Mouse (Mus musculus) embryonic facial prominence, embryonic 14.5 days (tissue): ENCODE results near the gene Nptxr. TPM values are rescaled to one million over a fixed set of nuclear protein-coding genes. Genes with fewer than 3 reads are reported as not detected.

ENCODE experiments used
- ATAC-seq: fragments of 200-750 bp; cut with Nextera tagmentation; 2 replicates; pipeline ENCODE4 v1.8.0; 2017; ENCODE audit warnings: low read depth, moderate number of reproducible peaks, moderate TSS enrichment
- DNase-seq: peaks from one replicate; pipeline ENCODE4 v3.0.0-alpha.2; 2015; ENCODE audit warnings: low spot score
- H3K27ac ChIP-seq: fragments of 300-500 bp; sonication (generic); replicated peaks from 2 replicates; pipeline ENCODE4 v1.5.1; 2014; ENCODE audit warnings: low read depth, mild to moderate bottlenecking, low read length, moderate library complexity
- H3K27me3 ChIP-seq: fragments of 300-500 bp; sonication (generic); replicated peaks from 2 replicates; pipeline ENCODE4 v1.6.1; 2014; ENCODE audit warnings: low read length; ENCODE audit not compliant: control insufficient read depth, insufficient read depth
- H3K36me3 ChIP-seq: fragments of 300-500 bp; sonication (generic); 2 replicates; pipeline ENCODE4 v1.6.1; 2014; ENCODE audit warnings: low read length, mixed read lengths; ENCODE audit not compliant: control insufficient read depth, insufficient read depth
- H3K4me1 ChIP-seq: fragments of 300-500 bp; sonication (generic); 2 replicates; pipeline ENCODE4 v1.6.1; 2014; ENCODE audit warnings: antibody characterized with exemption, low read length; ENCODE audit not compliant: control insufficient read depth, insufficient read depth
- H3K4me2 ChIP-seq: fragments of 300-500 bp; sonication (generic); 2 replicates; pipeline ENCODE4 v1.6.1; 2014; ENCODE audit warnings: low read depth, mild to moderate bottlenecking, low read length, moderate library complexity, mixed read lengths
- H3K4me3 ChIP-seq: fragments of 300-500 bp; sonication (generic); 2 replicates; pipeline ENCODE4 v1.5.1; 2014; ENCODE audit warnings: low read depth, mild to moderate bottlenecking, low read length
- H3K9ac ChIP-seq: fragments of 300-500 bp; sonication (generic); 2 replicates; pipeline ENCODE4 v1.6.1; 2014; ENCODE audit warnings: low read depth, mild to moderate bottlenecking, low read length, moderate library complexity, mixed read lengths
- H3K9me3 ChIP-seq: fragments of 300-500 bp; sonication (generic); 2 replicates; pipeline ENCODE4 v1.6.1; 2016; ENCODE audit warnings: low read length; ENCODE audit not compliant: control insufficient read depth
- WGBS: fragments of 180-500 bp; shearing (Covaris S2); extraction: QIAGEN DNeasy Blood & Tissue Kit; methylation state at CpG from one replicate; pipeline ENCODE4 v1.1.7; 2014; 5-methylcytosine and 5-hydroxymethylcytosine counted together
- polyA plus RNA-seq: library from polyadenylated mRNA; unstranded; fragments of >200 nt; fragmentation: Nextera tagmentation; extraction: Ambion mirVana; gene quantifications from 2 replicates; pipeline ENCODE4 v1.2.1, GENCODE M21; 2014

Gene Nptxr
- polyA plus RNA-seq, 1 experiment from 2014 or later: 3.2 TPM

DNA sequence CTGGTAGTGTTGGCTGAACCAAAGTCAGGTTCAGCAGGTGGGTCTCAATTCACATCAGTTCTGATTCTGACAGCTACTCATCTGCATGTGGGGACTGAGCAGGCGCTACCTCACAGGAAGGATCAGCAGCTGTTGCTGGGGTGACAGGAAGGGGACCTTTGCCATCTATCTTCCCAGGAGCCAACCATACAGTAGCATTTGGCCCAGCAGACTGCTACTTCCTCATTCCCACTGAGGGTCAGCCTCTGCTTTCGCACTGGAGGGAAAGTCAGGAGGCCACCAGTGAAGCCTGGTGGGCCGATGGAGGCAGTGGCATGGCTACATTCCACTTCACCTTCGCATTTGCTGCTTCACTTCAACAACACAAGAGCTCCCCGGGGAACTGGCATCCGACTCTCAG is 36.3 kb downstream of the Nptxr start:
- Histone ChIP-seq H3K9ac (no peak overlapping the region), H3K27ac (no peak overlapping the region), H3K36me3 (peaks cover 14% of the 10 kb centered on the region; the same call in 1 of the 2 replicates), H3K27me3 (no peaks in the 10 kb centered on the region), H3K9me3 (no peaks in the 10 kb centered on the region), H3K4me3 (no peak overlapping the region), H3K4me1 (peaks cover 1% of the 10 kb centered on the region; the same call in 1 of the 2 replicates), H3K4me2 (no peak overlapping the region)
- DNase-seq (no peak), ATAC-seq (no peak)
- 70% methylated on average over 6 of the region's 6 CpGs for WGBS

DNA sequence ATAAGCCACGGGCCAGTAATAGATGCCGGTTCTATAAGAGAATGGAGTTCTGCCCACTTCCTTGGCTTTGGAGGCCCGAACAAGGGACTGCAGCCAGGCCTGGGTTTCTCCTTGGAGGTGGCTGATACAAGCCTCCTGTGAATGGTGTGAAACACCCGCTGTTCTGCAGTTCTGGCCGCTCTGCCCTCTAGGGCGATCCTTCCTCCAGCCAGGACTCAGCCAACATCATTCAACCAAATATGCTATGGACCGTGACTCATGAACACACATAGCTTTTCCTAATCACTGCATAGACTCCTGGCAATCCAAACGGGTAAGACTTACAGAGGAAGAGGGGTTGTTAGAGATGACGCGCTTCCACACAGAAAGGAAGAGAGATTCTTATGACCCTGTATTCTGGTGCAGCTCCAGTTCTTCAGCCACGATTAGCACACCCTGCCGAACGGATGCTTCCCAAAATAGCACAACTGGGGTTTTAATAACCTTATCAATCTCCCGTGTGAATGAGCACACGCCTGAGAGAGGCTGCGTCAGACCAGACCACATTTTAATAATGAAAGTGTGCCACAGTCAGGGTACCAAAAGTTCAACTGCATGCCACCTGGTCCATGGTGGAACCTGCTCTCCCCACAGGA is 37.1 kb downstream of the Nptxr start:
- Histone ChIP-seq H3K4me3 (no peak overlapping the region), H3K27me3 (no peaks in the 10 kb centered on the region), H3K9ac (no peak overlapping the region), H3K4me1 (no peaks in the 10 kb centered on the region), H3K36me3 (peaks cover 22% of the 10 kb centered on the region), H3K27ac (no peak overlapping the region), H3K4me2 (no peak overlapping the region), H3K9me3 (no peaks in the 10 kb centered on the region)
- DNase-seq (no peak), ATAC-seq (no peak)
- 85% methylated on average over 16 of the region's 16 CpGs for WGBS

DNA sequence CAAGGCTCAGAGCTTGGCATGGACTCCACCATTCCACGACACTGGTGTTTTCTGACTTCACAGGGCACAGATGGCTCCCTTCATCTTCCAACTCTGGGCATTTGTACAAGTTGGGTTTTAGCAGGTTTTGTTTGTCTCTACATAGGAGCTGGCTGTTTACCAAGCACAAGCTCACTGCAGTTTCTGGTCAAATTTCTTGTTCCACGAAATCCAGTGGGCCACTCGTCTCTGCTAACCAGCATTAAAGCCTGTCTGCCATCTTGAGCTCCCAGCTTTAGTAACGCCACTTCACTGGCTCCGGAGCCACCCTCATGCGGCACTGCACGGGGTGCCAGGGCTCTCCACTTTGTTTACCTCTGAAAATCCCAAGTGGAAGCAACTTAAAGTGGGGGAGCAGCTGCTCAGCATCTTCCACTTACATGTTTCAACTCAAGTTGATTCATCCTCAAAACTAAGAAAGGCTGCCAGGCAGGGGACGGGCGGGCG is 37.9 kb downstream of the Nptxr start:
- no peak overlapping the region for H3K4me3 ChIP-seq
- no peaks in the 10 kb centered on the region for H3K4me1 ChIP-seq
- 84% methylated on average over 10 of the region's 10 CpGs for WGBS
- no peaks in the 10 kb centered on the region for H3K9me3 ChIP-seq
- H3K27me3 ChIP-seq: no peaks in the 10 kb centered on the region
- H3K27ac ChIP-seq: no peak overlapping the region
- peaks cover 30% of the 10 kb centered on the region for H3K36me3 ChIP-seq
- ATAC-seq (no peak), DNase-seq (no peak)
- no peak overlapping the region for H3K4me2 ChIP-seq
- H3K9ac ChIP-seq: no peak overlapping the region

DNA sequence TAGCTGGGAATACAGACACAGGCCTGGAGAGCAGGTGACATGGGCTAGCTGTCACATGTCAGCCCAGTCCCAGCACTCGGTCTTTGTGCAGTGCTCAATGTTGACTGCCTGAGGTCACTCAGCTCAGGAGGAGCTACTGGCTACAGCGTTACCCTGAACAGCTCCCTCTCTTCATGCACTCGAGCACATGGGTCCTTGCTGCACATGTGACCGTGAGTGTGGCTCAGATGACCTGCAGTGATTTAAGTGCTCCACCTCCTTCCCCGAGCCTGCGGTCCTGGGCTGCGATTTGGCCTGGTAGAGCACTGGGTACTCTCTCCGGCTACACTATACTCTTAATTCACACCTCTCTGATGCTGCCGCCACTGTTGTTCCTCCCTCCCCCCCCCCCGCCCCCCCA is 38.4 kb downstream of the Nptxr start:
- ATAC-seq: no peak
- no peak for DNase-seq
- no peak overlapping the region for H3K27ac ChIP-seq

DNA sequence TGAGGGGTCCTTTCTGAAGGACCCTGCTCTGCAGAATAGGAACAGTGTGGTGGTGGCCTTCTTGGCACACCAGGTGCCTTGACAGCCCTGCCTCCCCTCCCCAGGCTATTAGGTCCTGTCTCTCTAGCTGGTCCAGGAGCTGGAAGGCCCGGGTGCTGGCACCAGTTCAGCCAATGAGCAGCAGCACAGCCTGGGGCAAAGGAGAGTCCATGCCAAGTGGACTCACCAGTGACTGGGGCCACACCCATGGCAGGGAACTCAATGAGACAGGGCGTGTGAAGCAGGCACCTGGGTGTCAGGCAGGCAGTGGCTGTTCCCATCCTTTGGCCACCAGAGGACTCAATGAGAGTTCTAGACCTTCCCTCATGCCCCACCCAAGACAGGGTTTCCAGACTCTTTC is 39.2 kb downstream of the Nptxr start:
- 79% methylated on average over 2 of the region's 2 CpGs for WGBS
- no peaks in the 10 kb centered on the region for H3K27me3 ChIP-seq
- H3K4me2 ChIP-seq: no peak overlapping the region
- ATAC-seq (no peak), DNase-seq (no peak)
- H3K9ac ChIP-seq: no peak overlapping the region
- H3K9me3 ChIP-seq: no peaks in the 10 kb centered on the region
- no peaks in the 10 kb centered on the region for H3K4me1 ChIP-seq
- no peak overlapping the region for H3K27ac ChIP-seq
- no peak overlapping the region for H3K4me3 ChIP-seq
- peaks cover 34% of the 10 kb centered on the region for H3K36me3 ChIP-seq

More for the DNA sequence above, 38.4 kb downstream of the Nptxr start:
- Histone ChIP-seq H3K27me3 (no peaks in the 10 kb centered on the region), H3K9me3 (no peaks in the 10 kb centered on the region), H3K9ac (no peak overlapping the region), H3K4me1 (no peaks in the 10 kb centered on the region), H3K4me3 (no peak overlapping the region), H3K36me3 (peaks cover 31% of the 10 kb centered on the region), H3K4me2 (no peak overlapping the region)
- 73% methylated on average over 10 of the region's 10 CpGs for WGBS

DNA sequence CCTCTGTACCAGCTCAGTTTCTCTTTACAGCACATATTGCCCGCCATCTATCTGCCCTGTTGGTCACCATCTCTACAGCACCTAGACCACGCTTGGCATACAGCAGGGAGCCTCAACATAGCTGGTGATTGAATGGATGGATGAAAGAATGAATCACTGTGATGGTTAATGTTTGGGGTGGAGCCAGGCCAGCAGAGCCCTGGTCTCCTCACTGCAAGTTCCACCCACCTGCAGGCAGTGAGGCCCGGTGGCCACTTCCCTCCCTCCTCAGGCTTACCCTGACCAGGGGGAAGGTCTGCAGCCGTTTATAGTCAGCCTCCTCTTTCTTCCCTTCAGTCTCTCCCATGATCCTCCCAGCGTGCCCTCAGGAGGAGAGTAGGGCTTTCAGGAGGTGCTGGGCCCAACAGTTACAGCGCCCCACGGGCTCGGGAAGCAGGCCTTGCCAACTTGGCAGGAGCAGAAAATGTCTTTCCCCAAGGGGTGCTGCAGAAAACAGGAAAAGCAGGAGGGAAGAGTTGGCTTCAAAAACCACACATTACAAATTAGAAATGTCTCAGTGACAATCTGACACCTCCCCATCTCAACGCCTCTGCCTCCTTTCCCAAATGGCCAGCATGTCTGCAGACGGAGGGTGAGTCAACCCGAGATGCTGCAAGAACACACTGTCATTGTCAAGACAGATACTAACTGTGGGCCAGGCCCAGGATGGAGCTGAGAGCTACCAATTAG is 39.9 kb downstream of the Nptxr start:
- no peaks in the 10 kb centered on the region for H3K27me3 ChIP-seq
- no peak overlapping the region for H3K4me3 ChIP-seq
- H3K4me2 ChIP-seq: no peak overlapping the region
- DNase-seq (no peak), ATAC-seq (no peak)
- peaks cover 34% of the 10 kb centered on the region for H3K36me3 ChIP-seq
- no peaks in the 10 kb centered on the region for H3K9me3 ChIP-seq
- WGBS: 83% methylated on average over 11 of the region's 11 CpGs
- no peak overlapping the region for H3K27ac ChIP-seq
- H3K9ac ChIP-seq: no peak overlapping the region
- H3K4me1 ChIP-seq: no peaks in the 10 kb centered on the region

DNA sequence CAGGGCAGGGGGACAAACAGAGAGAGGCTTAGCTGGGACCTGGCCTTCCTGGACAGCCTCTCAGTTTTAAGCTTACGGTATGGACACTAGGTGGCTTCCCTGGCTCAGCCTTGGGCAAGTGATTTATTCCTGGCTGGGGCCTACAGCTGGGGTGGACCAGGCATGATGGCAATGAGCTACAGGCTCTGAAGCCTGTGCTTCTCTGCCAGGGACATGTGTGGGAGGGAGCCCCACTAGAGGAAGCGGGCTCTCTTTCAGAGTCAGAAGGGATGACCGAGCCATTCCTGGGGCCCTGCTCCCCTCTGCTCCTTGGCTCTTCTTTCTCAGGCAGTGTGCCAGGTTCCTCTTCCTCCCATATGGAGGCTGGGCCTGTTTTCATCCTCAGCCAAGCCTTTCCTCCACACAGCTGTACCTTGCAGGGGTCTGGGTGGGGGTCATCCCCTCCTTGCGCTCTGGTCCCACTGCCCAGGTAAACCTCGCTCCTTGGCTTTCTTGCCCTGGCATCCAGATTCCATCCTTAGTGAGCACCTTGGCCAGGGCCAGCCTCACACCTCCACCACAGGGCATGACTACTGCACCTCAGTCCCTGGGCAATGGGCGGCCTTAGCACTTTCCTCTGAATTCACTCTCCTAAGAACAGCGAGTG is 40.8 kb downstream of the Nptxr start:
- H3K27me3 ChIP-seq: no peaks in the 10 kb centered on the region
- H3K36me3 ChIP-seq: peaks cover 34% of the 10 kb centered on the region
- H3K4me2 ChIP-seq: no peak overlapping the region
- H3K9me3 ChIP-seq: no peaks in the 10 kb centered on the region
- DNase-seq (no peak), ATAC-seq (no peak)
- 87% methylated on average over 6 of the region's 7 CpGs for WGBS
- H3K4me3 ChIP-seq: no peak overlapping the region
- H3K27ac ChIP-seq: no peak overlapping the region
- no peaks in the 10 kb centered on the region for H3K4me1 ChIP-seq
- H3K9ac ChIP-seq: no peak overlapping the region

DNA sequence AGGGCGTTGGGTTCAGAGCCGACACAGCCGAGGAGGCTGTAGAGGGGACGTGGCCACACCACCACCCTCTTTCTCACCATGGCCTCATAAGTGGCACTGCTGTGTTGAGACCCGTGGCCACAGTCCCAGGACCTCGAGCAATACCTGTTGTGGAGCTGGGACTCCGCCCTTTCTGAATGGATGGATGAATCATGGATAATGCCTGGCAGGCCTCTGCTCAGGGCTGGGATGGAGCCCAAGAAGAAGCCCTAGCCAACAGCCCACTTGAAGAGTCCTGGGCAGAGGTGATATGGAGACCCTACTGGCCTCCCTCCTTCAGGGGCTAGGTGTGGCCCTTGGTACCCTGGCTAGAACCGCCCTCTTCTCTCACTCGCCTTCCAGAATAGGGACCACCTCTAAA is 41.6 kb downstream of the Nptxr start:
- Histone ChIP-seq H3K9ac (no peak overlapping the region), H3K36me3 (peaks cover 34% of the 10 kb centered on the region), H3K4me3 (no peak overlapping the region), H3K9me3 (no peaks in the 10 kb centered on the region), H3K27me3 (no peaks in the 10 kb centered on the region), H3K4me2 (no peak overlapping the region), H3K27ac (no peak overlapping the region), H3K4me1 (no peaks in the 10 kb centered on the region)
- 89% methylated on average over 9 of the region's 9 CpGs for WGBS
- ATAC-seq (no peak), DNase-seq (no peak)
